8 mouse cellular contexts compared by ENCODE assay signal in genomic region chr5:33651541-33651920, GRCm38 (mm10). TPM values are rescaled to one million over a fixed set of nuclear protein-coding genes. Genes with fewer than 3 reads are reported as not detected.
DNase-seq lines count a peak whose midpoint lies in the region; ATAC-seq and TF ChIP-seq lines count a peak whose summit lies in the region.

No protein-coding gene starts in this region.

- WGBS in kidney, postnatal 0 days: under 1% methylated on average over 11 of the region's 11 CpGs
- WGBS in hindbrain, embryonic 15.5 days: under 1% methylated on average over 11 of the region's 11 CpGs
- 0% methylated on average over 11 of the region's 11 CpGs for WGBS in midbrain, embryonic 15.5 days

- TF ChIP-seq CTCF in kidney, postnatal 0 days (IDR thresholded peaks at IDR 0.05; ENCODE audit: low read depth): no peak; the same call in 1 of the 2 replicates
- no peak for TF ChIP-seq CTCF in brain, embryonic 14.5 days (IDR thresholded peaks at IDR 0.05; ENCODE audit: borderline replicate concordance, extremely low read depth, insufficient read depth, insufficient read length)

- DNase-seq in kidney, postnatal 0 days (ENCODE audit: low spot score): no peak
- DNase-seq in kidney, adult 9 months: no peak
- DNase-seq in brain, embryonic 14.5 days (ENCODE audit: low read depth): peak; percentile 71
- no peak for DNase-seq in spleen, postnatal 14 days (ENCODE audit: low spot score in 2 of 2)
- no peak for DNase-seq in urinary bladder, postnatal 14 days (ENCODE audit: low spot score)
- DNase-seq in right cerebral cortex, postnatal 10 days (ENCODE audit: low spot score in 2 of 2): no peak

- H3K4me1 ChIP-seq in kidney, postnatal 0 days (replicated peaks; ENCODE audit: insufficient read depth, low read length): peaks cover 15% of the 10 kb centered on the region
- H3K4me1 ChIP-seq in hindbrain, embryonic 15.5 days (replicated peaks): peaks cover 33% of the 10 kb centered on the region
- peaks cover 31% of the 10 kb centered on the region for H3K4me1 ChIP-seq in midbrain, embryonic 15.5 days

- no peaks in the 10 kb centered on the region for H3K9me3 ChIP-seq in kidney, postnatal 0 days (replicated peaks; ENCODE audit: low read length)
- no peaks in the 10 kb centered on the region for H3K9me3 ChIP-seq in hindbrain, embryonic 15.5 days
- no peaks in the 10 kb centered on the region for H3K9me3 ChIP-seq in midbrain, embryonic 15.5 days

- H3K4me3 ChIP-seq in kidney, postnatal 0 days (replicated peaks; ENCODE audit: low read depth, low read length): peak overlapping the region; percentile 65
- H3K4me3 ChIP-seq in hindbrain, embryonic 15.5 days: peak overlapping the region; percentile 71
- H3K4me3 ChIP-seq in midbrain, embryonic 15.5 days: peak overlapping the region; percentile 75

- no peak for TF ChIP-seq POLR2A in brain, embryonic 14.5 days (IDR thresholded peaks at IDR 0.05; ENCODE audit: borderline replicate concordance, extremely low read depth, insufficient read depth, insufficient read length, poor library complexity, severe bottlenecking)

- H3K27me3 ChIP-seq in kidney, postnatal 0 days (ENCODE audit: insufficient read depth, low read length): no peaks in the 10 kb centered on the region
- H3K27me3 ChIP-seq in hindbrain, embryonic 15.5 days: no peaks in the 10 kb centered on the region
- no peaks in the 10 kb centered on the region for H3K27me3 ChIP-seq in midbrain, embryonic 15.5 days (replicated peaks)

- H3K9ac ChIP-seq in kidney, postnatal 0 days (ENCODE audit: low read depth, low read length): peak overlapping the region; percentile 79
- peak overlapping the region; percentile 75 for H3K9ac ChIP-seq in hindbrain, embryonic 15.5 days
- H3K9ac ChIP-seq in midbrain, embryonic 15.5 days: peak overlapping the region; percentile 66

- peak overlapping the region; percentile 68 for H3K4me2 ChIP-seq in kidney, postnatal 0 days (ENCODE audit: low read length)
- peak overlapping the region; percentile 72 for H3K4me2 ChIP-seq in hindbrain, embryonic 15.5 days
- H3K4me2 ChIP-seq in midbrain, embryonic 15.5 days: peak overlapping the region; percentile 49

- ATAC-seq in kidney, postnatal 0 days (replicated peaks; ENCODE audit: low FRiP score, low read depth): no peak
- ATAC-seq in hindbrain, embryonic 15.5 days (ENCODE audit: low FRiP score, low read depth): no peak
- ATAC-seq in midbrain, embryonic 15.5 days (replicated peaks): no peak; the same call in 1 of the 2 replicates

- H3K36me3 ChIP-seq in kidney, postnatal 0 days (ENCODE audit: insufficient read depth, low read length): peaks cover 14% of the 10 kb centered on the region; the same call in 1 of the 2 replicates
- peaks cover 22% of the 10 kb centered on the region for H3K36me3 ChIP-seq in hindbrain, embryonic 15.5 days
- 0 out of 2 replicates have a peak, but pooled peaks cover 3% of the 10 kb centered on the region for H3K36me3 ChIP-seq in midbrain, embryonic 15.5 days (replicated peaks)

- peak overlapping the region; percentile 98 for H3K27ac ChIP-seq in kidney, postnatal 0 days
- H3K27ac ChIP-seq in hindbrain, embryonic 15.5 days (replicated peaks): peak overlapping the region; percentile 97
- peak overlapping the region; percentile 96 for H3K27ac ChIP-seq in midbrain, embryonic 15.5 days

RNA-seq across cellular contexts. Expression of gene Slbp, which starts 0.8 kb away (rescaled TPM):
- 146 and 172 TPM in 2 replicates for polyA plus RNA-seq in kidney, postnatal 0 days (2015; fragmentation: Nextera tagmentation; extraction: Ambion mirVana)
- 66.6 and 72.1 TPM in 2 replicates for polyA plus RNA-seq in brain, embryonic 14.5 days (2012; rRNA removed)
- 118 and 127 TPM in 2 replicates for polyA plus RNA-seq in hindbrain, embryonic 15.5 days (2015; fragmentation: Nextera tagmentation; extraction: Ambion mirVana)
- 109 and 110 TPM in 2 replicates for polyA plus RNA-seq in midbrain, embryonic 15.5 days (2015; fragmentation: Nextera tagmentation; extraction: Ambion mirVana)

RNA-seq across cellular contexts. Expression of gene Tacc3, which starts 6.4 kb away (rescaled TPM):
- polyA plus RNA-seq in kidney, postnatal 0 days (2015; fragmentation: Nextera tagmentation; extraction: Ambion mirVana): 74.3 and 84.9 TPM in 2 replicates
- polyA plus RNA-seq in brain, embryonic 14.5 days (2012; rRNA removed): 33.1 and 48.6 TPM in 2 replicates
- polyA plus RNA-seq in hindbrain, embryonic 15.5 days (2015; fragmentation: Nextera tagmentation; extraction: Ambion mirVana): 40.9 and 48.9 TPM in 2 replicates
- 27.9 and 32.2 TPM in 2 replicates for polyA plus RNA-seq in midbrain, embryonic 15.5 days (2015; fragmentation: Nextera tagmentation; extraction: Ambion mirVana)

RNA-seq across cellular contexts. Expression of gene Tmem129, which starts 6.7 kb away (rescaled TPM):
- 26.4 and 29.5 TPM in 2 replicates for polyA plus RNA-seq in kidney, postnatal 0 days (2015; fragmentation: Nextera tagmentation; extraction: Ambion mirVana)
- polyA plus RNA-seq in brain, embryonic 14.5 days (2012; rRNA removed): 27.8 and 40.9 TPM in 2 replicates
- 31.4 and 32.7 TPM in 2 replicates for polyA plus RNA-seq in hindbrain, embryonic 15.5 days (2015; fragmentation: Nextera tagmentation; extraction: Ambion mirVana)
- 31.1 and 32.0 TPM in 2 replicates for polyA plus RNA-seq in midbrain, embryonic 15.5 days (2015; fragmentation: Nextera tagmentation; extraction: Ambion mirVana)

RNA-seq across cellular contexts. Expression of gene Gm9903, which starts 21.8 kb away (rescaled TPM):
- polyA plus RNA-seq in kidney, postnatal 0 days (2015; fragmentation: Nextera tagmentation; extraction: Ambion mirVana): 0.64 and 0.68 TPM in 2 replicates
- 0.98 and 1.00 TPM in 2 replicates for polyA plus RNA-seq in brain, embryonic 14.5 days (2012; rRNA removed)
- polyA plus RNA-seq in hindbrain, embryonic 15.5 days (2015; fragmentation: Nextera tagmentation; extraction: Ambion mirVana): 0.47 and 0.64 TPM in 2 replicates
- polyA plus RNA-seq in midbrain, embryonic 15.5 days (2015; fragmentation: Nextera tagmentation; extraction: Ambion mirVana): 0.47 and 0.77 TPM in 2 replicates

RNA-seq across cellular contexts. Expression of gene Fam53a, which starts 22.1 kb away (rescaled TPM):
- 55.7 and 58.1 TPM in 2 replicates for polyA plus RNA-seq in kidney, postnatal 0 days (2015; fragmentation: Nextera tagmentation; extraction: Ambion mirVana)
- 17.9 and 19.9 TPM in 2 replicates for polyA plus RNA-seq in brain, embryonic 14.5 days (2012; rRNA removed)
- polyA plus RNA-seq in hindbrain, embryonic 15.5 days (2015; fragmentation: Nextera tagmentation; extraction: Ambion mirVana): 30.0 and 33.6 TPM in 2 replicates
- polyA plus RNA-seq in midbrain, embryonic 15.5 days (2015; fragmentation: Nextera tagmentation; extraction: Ambion mirVana): 31.2 and 31.5 TPM in 2 replicates
